ENCODE assay signal across 8 mouse cellular contexts in the genomic region with DNA sequence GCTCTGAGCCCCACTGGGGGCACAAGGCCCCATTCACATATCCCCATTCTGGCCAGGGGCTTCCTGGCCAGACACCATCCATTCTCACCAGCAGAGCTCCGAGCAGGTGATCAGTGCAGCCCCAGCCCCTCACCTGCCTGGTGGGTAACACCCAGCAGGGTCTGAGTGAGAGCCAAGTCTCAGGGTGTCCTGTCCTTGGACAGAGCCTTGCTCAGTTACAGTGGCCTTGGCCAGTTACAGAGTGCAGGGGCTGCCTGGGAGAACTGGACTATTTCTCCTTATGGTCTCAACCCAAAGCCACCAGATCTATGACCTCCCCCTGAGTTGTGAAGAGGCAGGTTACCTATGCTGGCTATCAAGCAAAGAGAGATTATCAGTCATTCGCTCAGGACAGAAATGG. TPM values are rescaled to one million over a fixed set of nuclear protein-coding genes. Genes with fewer than 3 reads are reported as not detected.
DNase-seq lines count a peak whose midpoint lies in the region; ATAC-seq and TF ChIP-seq lines count a peak whose summit lies in the region.

No protein-coding gene starts in this region.

- intact Hi-C loops in heart, postnatal 36 days (cut with DNase I): no loop called here

- no peak for TF ChIP-seq CTCF in testis, adult 2 months (IDR thresholded peaks at IDR 0.05; ENCODE audit: control insufficient read depth, insufficient read depth, insufficient replicate concordance, low read depth, low read length)
- TF ChIP-seq CTCF in small intestine, adult 2 months (IDR thresholded peaks at IDR 0.05; ENCODE audit: extremely low read depth, insufficient read length, insufficient replicate concordance, low read depth, low read length): no peak

- ATAC-seq in heart, embryonic 11.5 days (replicated peaks; ENCODE audit: insufficient number of reproducible peaks, low FRiP score, low TSS enrichment): no peak
- ATAC-seq in intestine, embryonic 16.5 days: no peak

- H3K9ac ChIP-seq in heart, embryonic 11.5 days (ENCODE audit: low read depth, low read length): no peak overlapping the region
- H3K9ac ChIP-seq in intestine, embryonic 16.5 days (ENCODE audit: low read depth, low read length): peak overlapping the region; percentile 81

- no peaks in the 10 kb centered on the region for H3K36me3 ChIP-seq in heart, embryonic 11.5 days (ENCODE audit: control insufficient read depth, insufficient read depth, low read length)
- no peaks in the 10 kb centered on the region for H3K36me3 ChIP-seq in testis, adult 2 months (ENCODE audit: control insufficient read depth, insufficient read depth, low read length)
- H3K36me3 ChIP-seq in intestine, embryonic 16.5 days (ENCODE audit: control insufficient read depth, insufficient read depth, low read length): peaks cover 13% of the 10 kb centered on the region; the same call in 1 of the 2 replicates
- no peaks in the 10 kb centered on the region for H3K36me3 ChIP-seq in small intestine, adult 2 months (ENCODE audit: control insufficient read depth, insufficient read depth, low read length)

- no peaks in the 10 kb centered on the region for H3K9me3 ChIP-seq in heart, embryonic 11.5 days (replicated peaks; ENCODE audit: control insufficient read depth, low read length)
- H3K9me3 ChIP-seq in intestine, embryonic 16.5 days (ENCODE audit: control insufficient read depth, low read length): no peaks in the 10 kb centered on the region

- TF ChIP-seq POLR2A in testis, adult 2 months (IDR thresholded peaks at IDR 0.05; ENCODE audit: control insufficient read depth, low read depth, low read length): no peak
- TF ChIP-seq POLR2A in small intestine, adult 2 months (IDR thresholded peaks at IDR 0.05; ENCODE audit: low read depth, low read length): no peak

- H3K4me1 ChIP-seq in heart, embryonic 11.5 days (ENCODE audit: control insufficient read depth, insufficient read depth, low read length): peaks cover 10% of the 10 kb centered on the region; the same call in 1 of the 2 replicates
- peaks cover 15% of the 10 kb centered on the region for H3K4me1 ChIP-seq in testis, adult 2 months (ENCODE audit: control insufficient read depth, insufficient read depth, low read length)
- H3K4me1 ChIP-seq in intestine, embryonic 16.5 days (ENCODE audit: control insufficient read depth, insufficient read depth, low read length): peaks cover 4% of the 10 kb centered on the region; the same call in 1 of the 2 replicates
- H3K4me1 ChIP-seq in small intestine, adult 2 months (ENCODE audit: control insufficient read depth, insufficient read depth, insufficient read length, low read length): peaks cover 2% of the 10 kb centered on the region; the same call in 1 of the 2 replicates

- no peak for DNase-seq in heart, postnatal 36 days
- no peak for DNase-seq in testis, postnatal 14 days (ENCODE audit: low spot score)
- DNase-seq in cerebellum, postnatal 10 days: no peak
- no peak for DNase-seq in cerebellum, postnatal 25 days

- no peaks in the 10 kb centered on the region for H3K27me3 ChIP-seq in heart, embryonic 11.5 days (ENCODE audit: control insufficient read depth, insufficient read depth, low read length)
- H3K27me3 ChIP-seq in testis, adult 2 months (ENCODE audit: control insufficient read depth, insufficient read depth, low read length): no peaks in the 10 kb centered on the region
- no peaks in the 10 kb centered on the region for H3K27me3 ChIP-seq in intestine, embryonic 16.5 days (replicated peaks; ENCODE audit: control insufficient read depth, insufficient read depth, low read length)
- H3K27me3 ChIP-seq in small intestine, adult 2 months (ENCODE audit: control insufficient read depth, insufficient read depth, low read length): no peaks in the 10 kb centered on the region

- 0 out of 2 replicates have a peak overlapping the region, but pooled peaks have one; percentile 4 for H3K4me3 ChIP-seq in heart, embryonic 11.5 days (ENCODE audit: low read depth, low read length)
- peak overlapping the region; percentile 34 for H3K4me3 ChIP-seq in testis, adult 2 months (ENCODE audit: control insufficient read depth, low read depth, low read length)
- peak overlapping the region; percentile 55 for H3K4me3 ChIP-seq in intestine, embryonic 16.5 days (ENCODE audit: low read length)
- peak overlapping the region; percentile 74 for H3K4me3 ChIP-seq in small intestine, adult 2 months (ENCODE audit: low read depth, low read length)

- WGBS in heart, embryonic 11.5 days (ENCODE audit: insufficient replicate concordance): 70% methylated on average over 2 of the region's 2 CpGs
- 78% methylated on average over 2 of the region's 2 CpGs for WGBS in intestine, embryonic 16.5 days
- 78% methylated on average over 2 of the region's 2 CpGs for WGBS in small intestine, adult 2 months

- peak overlapping the region; percentile 55 for H3K4me2 ChIP-seq in heart, embryonic 11.5 days
- peak overlapping the region; percentile 68 for H3K4me2 ChIP-seq in intestine, embryonic 16.5 days (ENCODE audit: low read depth, low read length)

- H3K27ac ChIP-seq in heart, embryonic 11.5 days (ENCODE audit: low read depth, low read length): no peak overlapping the region
- H3K27ac ChIP-seq in testis, adult 2 months (ENCODE audit: control insufficient read depth, insufficient read depth, low read depth, low read length): no peak overlapping the region
- peak overlapping the region; percentile 69 for H3K27ac ChIP-seq in intestine, embryonic 16.5 days (ENCODE audit: low read length)
- H3K27ac ChIP-seq in small intestine, adult 2 months (ENCODE audit: insufficient read depth, low read depth, low read length): peak overlapping the region; percentile 79

RNA-seq across cellular contexts. Expression of a gene that starts 0.9 kb away (rescaled TPM):
- polyA plus RNA-seq in heart, embryonic 11.5 days (2014; fragmentation: Nextera tagmentation; extraction: Ambion mirVana): 16.3 and 22.1 TPM in 2 replicates
- 10 to 100 TPM; 69.8 to 78.5 TPM for total RNA-seq in heart, postnatal 36 days (2021)
- polyA plus RNA-seq in testis, adult 2 months (2012; rRNA removed): 15.4 and 21.1 TPM in 2 replicates
- polyA plus RNA-seq in intestine, embryonic 16.5 days (2015; fragmentation: Nextera tagmentation; extraction: Ambion mirVana): 327 and 341 TPM in 2 replicates
- 48.0 and 106 TPM in 2 replicates for polyA plus RNA-seq in small intestine, adult 2 months (2012; rRNA removed)

Comparison
In these comparisons a context has a peak if more than half of its experiments do, and no peak if none do; other contexts are left out.
1. H3K27ac ChIP-seq: peak in intestine, embryonic 16.5 days (single experiment) and small intestine, adult 2 months (single experiment); none in heart, embryonic 11.5 days (single experiment) and testis, adult 2 months (single experiment).
2. H3K4me3 ChIP-seq: peak in every context shown above with its lines; median percentile 74 in small intestine, adult 2 months; 55 in intestine, embryonic 16.5 days; 34 in testis, adult 2 months; 4 in heart, embryonic 11.5 days.